Comparison of ENCODE assay signal across 20 mouse cellular contexts in the genomic region with DNA sequence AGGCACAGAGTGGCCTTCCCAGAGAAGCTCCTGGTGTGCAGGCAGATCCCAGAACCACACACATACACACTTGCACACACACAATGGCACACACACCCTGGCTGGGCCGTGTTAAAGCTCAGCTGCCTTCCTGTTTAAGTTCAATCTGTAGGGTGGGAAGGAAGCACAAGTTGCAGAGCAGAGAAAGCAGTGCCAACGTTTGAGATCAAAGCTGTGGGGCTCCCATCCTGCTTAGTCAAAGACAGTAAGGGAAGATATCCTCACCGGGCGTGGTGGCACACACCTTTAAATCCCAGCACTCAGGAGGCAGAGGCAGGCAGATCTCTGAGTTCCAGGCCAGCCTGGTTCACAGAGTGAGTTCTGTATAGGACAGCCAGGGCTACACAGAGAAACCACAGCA. TPM values are rescaled to one million over a fixed set of nuclear protein-coding genes. Genes with fewer than 3 reads are reported as not detected.
DNase-seq lines count a peak whose midpoint lies in the region; ATAC-seq and TF ChIP-seq lines count a peak whose summit lies in the region.
"Had no signal": no experiment of that assay in that cellular context is flagged by ENCODE, and none has a peak within 500 bp of the region (broad histone marks: within the 10 kb centered on the region; RNA-seq: fewer than 3 reads in every experiment).

No protein-coding gene starts in this region.

- H3K9ac ChIP-seq in liver, postnatal 0 days (replicated peaks) = no peak overlapping the region
- no peak overlapping the region for H3K9ac ChIP-seq in liver, embryonic 11.5 days (ENCODE audit: low read depth, low read length)
- no peak overlapping the region for H3K9ac ChIP-seq in ES-Bruce4 (ENCODE audit: low read depth, poor library complexity, severe bottlenecking)
- no peak overlapping the region for H3K9ac ChIP-seq in hindbrain, postnatal 0 days (replicated peaks; ENCODE audit: low read length)
- H3K9ac ChIP-seq: embryonic facial prominence, embryonic 12.5 days; forebrain, embryonic 15.5 days; heart, embryonic 12.5 days; hindbrain, embryonic 14.5 days had no signal

- no peak for TF ChIP-seq POLR2A in ES-Bruce4 (IDR thresholded peaks at IDR 0.05; ENCODE audit: insufficient read depth, low read length)

- no peak overlapping the region for H3K4me3 ChIP-seq in liver, postnatal 0 days (ENCODE audit: low read depth, low read length)
- no peak overlapping the region for H3K4me3 ChIP-seq in liver, embryonic 11.5 days (ENCODE audit: low read depth, low read length)
- H3K4me3 ChIP-seq in ES-Bruce4 (ENCODE audit: low read depth, low read length) = no peak overlapping the region
- no peak overlapping the region for H3K4me3 ChIP-seq in heart, embryonic 10.5 days
- no peak overlapping the region for H3K4me3 ChIP-seq in hindbrain, postnatal 0 days (ENCODE audit: low read length)
- H3K4me3 ChIP-seq: embryonic facial prominence, embryonic 12.5 days; forebrain, embryonic 15.5 days; heart, adult 2 months; heart, embryonic 12.5 days; hindbrain, embryonic 10.5 days had no signal

- TF ChIP-seq EP300 in liver, postnatal 0 days (IDR thresholded peaks at IDR 0.05; ENCODE audit: low read depth) = no peak
- no peak for TF ChIP-seq EP300 in ES-Bruce4 (IDR thresholded peaks at IDR 0.05; ENCODE audit: insufficient read depth, low read depth, low read length)

- 0 out of 2 replicates have a peak, but pooled peaks cover 3% of the 10 kb centered on the region for H3K4me1 ChIP-seq in liver, postnatal 0 days (ENCODE audit: insufficient read depth)
- no peaks in the 10 kb centered on the region; the same call in 1 of the 2 replicates for H3K4me1 ChIP-seq in liver, embryonic 11.5 days (replicated peaks; ENCODE audit: control insufficient read depth, insufficient read depth, low read length)
- H3K4me1 ChIP-seq in ES-Bruce4 (ENCODE audit: control insufficient read depth, insufficient read depth, low read length) = peaks cover 4% of the 10 kb centered on the region
- H3K4me1 ChIP-seq in heart, embryonic 10.5 days = peaks cover 12% of the 10 kb centered on the region
- no peaks in the 10 kb centered on the region for H3K4me1 ChIP-seq in hindbrain, postnatal 0 days (ENCODE audit: insufficient read depth, low read length)
- H3K4me1 ChIP-seq: embryonic facial prominence, embryonic 12.5 days; forebrain, embryonic 15.5 days had no signal

- no peaks in the 10 kb centered on the region for H3K27me3 ChIP-seq in liver, postnatal 0 days (ENCODE audit: insufficient read depth, low read length)
- no peaks in the 10 kb centered on the region for H3K27me3 ChIP-seq in liver, embryonic 11.5 days (replicated peaks; ENCODE audit: control insufficient read depth, insufficient read depth, low read length)
- H3K27me3 ChIP-seq in ES-Bruce4 (ENCODE audit: control insufficient read depth, insufficient read depth, low read length, poor library complexity, severe bottlenecking) = no peaks in the 10 kb centered on the region
- H3K27me3 ChIP-seq in heart, embryonic 10.5 days (ENCODE audit: insufficient read depth, poor library complexity, severe bottlenecking) = no peaks in the 10 kb centered on the region
- no peaks in the 10 kb centered on the region for H3K27me3 ChIP-seq in hindbrain, postnatal 0 days (ENCODE audit: insufficient read depth, low read length)
- H3K27me3 ChIP-seq: embryonic facial prominence, embryonic 12.5 days; forebrain, embryonic 15.5 days; heart, embryonic 12.5 days; Patski had no signal

- H3K9me3 ChIP-seq in liver, postnatal 0 days (ENCODE audit: low read length) = no peaks in the 10 kb centered on the region
- H3K9me3 ChIP-seq in liver, embryonic 11.5 days (ENCODE audit: control insufficient read depth, low read length) = no peaks in the 10 kb centered on the region
- no peaks in the 10 kb centered on the region for H3K9me3 ChIP-seq in ES-Bruce4 (replicated peaks; ENCODE audit: control insufficient read depth, insufficient read depth, low read length, poor library complexity, severe bottlenecking)
- H3K9me3 ChIP-seq in heart, embryonic 10.5 days = no peaks in the 10 kb centered on the region
- no peaks in the 10 kb centered on the region for H3K9me3 ChIP-seq in hindbrain, postnatal 0 days (ENCODE audit: low read length)
- H3K9me3 ChIP-seq: embryonic facial prominence, embryonic 12.5 days; forebrain, embryonic 15.5 days; heart, embryonic 12.5 days; hindbrain, embryonic 10.5 days had no signal

- H3K4me2 ChIP-seq in liver, postnatal 0 days (ENCODE audit: low read depth, low read length) = no peak overlapping the region
- no peak overlapping the region for H3K4me2 ChIP-seq in liver, embryonic 11.5 days
- H3K4me2 ChIP-seq in hindbrain, postnatal 0 days (ENCODE audit: low read depth, low read length) = no peak overlapping the region
- H3K4me2 ChIP-seq: embryonic facial prominence, embryonic 12.5 days; forebrain, embryonic 15.5 days; heart, embryonic 12.5 days; hindbrain, embryonic 14.5 days had no signal

- no peak for DNase-seq in liver, postnatal 0 days
- DNase-seq in liver, embryonic 11.5 days (ENCODE audit: low spot score) = no peak
- DNase-seq in heart, embryonic 10.5 days (ENCODE audit: low spot score) = no peak
- no peak for DNase-seq in hindbrain, postnatal 0 days (ENCODE audit: low spot score)
- DNase-seq: adrenal gland, adult 8-10 months; cerebellum, adult 11-12 months; cerebellum, adult 9-10 months; cerebellum, postnatal 25 days; gastrocnemius, postnatal 36 days; heart, adult 2 months; kidney, adult 11 months had no signal

- peaks cover 39% of the 10 kb centered on the region for H3K36me3 ChIP-seq in liver, postnatal 0 days (replicated peaks; ENCODE audit: insufficient read depth, low read length)
- peaks cover 5% of the 10 kb centered on the region; the same call in 1 of the 2 replicates for H3K36me3 ChIP-seq in liver, embryonic 11.5 days (ENCODE audit: control insufficient read depth, insufficient read depth, low read length)
- peaks cover 25% of the 10 kb centered on the region for H3K36me3 ChIP-seq in ES-Bruce4 (ENCODE audit: control insufficient read depth, insufficient read depth, low read length, poor library complexity, severe bottlenecking)
- H3K36me3 ChIP-seq in heart, embryonic 10.5 days = no peaks in the 10 kb centered on the region
- no peaks in the 10 kb centered on the region for H3K36me3 ChIP-seq in hindbrain, postnatal 0 days (ENCODE audit: insufficient read depth, low read length)
- H3K36me3 ChIP-seq: embryonic facial prominence, embryonic 12.5 days; forebrain, embryonic 15.5 days; hindbrain, embryonic 10.5 days had no signal

- peak overlapping the region; percentile 55; the same call in 1 of the 2 replicates for H3K27ac ChIP-seq in liver, postnatal 0 days (ENCODE audit: low read depth)
- no peak overlapping the region for H3K27ac ChIP-seq in liver, embryonic 11.5 days (ENCODE audit: low read depth, low read length)
- H3K27ac ChIP-seq in ES-Bruce4 (ENCODE audit: insufficient read depth, low read length) = peak overlapping the region; percentile 8
- H3K27ac ChIP-seq in heart, embryonic 10.5 days = no peak overlapping the region
- no peak overlapping the region for H3K27ac ChIP-seq in hindbrain, postnatal 0 days
- H3K27ac ChIP-seq: embryonic facial prominence, embryonic 12.5 days; forebrain, embryonic 15.5 days; heart, adult 2 months; hindbrain, embryonic 10.5 days; hindbrain, embryonic 14.5 days had no signal

- no peak for TF ChIP-seq CTCF in liver, postnatal 0 days (IDR thresholded peaks at IDR 0.05; ENCODE audit: low read depth)
- TF ChIP-seq CTCF in ES-Bruce4 (IDR thresholded peaks at IDR 0.05; ENCODE audit: low read depth, low read length) = no peak
- no peak for TF ChIP-seq CTCF in hindbrain, postnatal 0 days (IDR thresholded peaks at IDR 0.05; ENCODE audit: low read depth)

- no peak for ATAC-seq in liver, postnatal 0 days
- ATAC-seq in liver, embryonic 11.5 days (replicated peaks; ENCODE audit: low FRiP score) = no peak
- peak; percentile 34 for ATAC-seq in CD4-positive, CD25-positive, alpha-beta regulatory T cell, adult 4 months
- peak; percentile 31 for ATAC-seq in inflammation-experienced regulatory T-cells, adult 6 months
- no peak for ATAC-seq in hindbrain, postnatal 0 days
- ATAC-seq: forebrain, embryonic 15.5 days; Patski had no signal

- 55% methylated on average over 4 of the region's 4 CpGs for WGBS in liver, postnatal 0 days (ENCODE audit: insufficient replicate concordance)
- WGBS in liver, embryonic 11.5 days = 72% methylated on average over 4 of the region's 4 CpGs
- WGBS in heart, embryonic 10.5 days = 81% methylated on average over 4 of the region's 4 CpGs
- WGBS in hindbrain, postnatal 0 days = 80% methylated on average over 4 of the region's 4 CpGs

RNA-seq across cellular contexts. Expression of a gene that starts 28.2 kb away (rescaled TPM):
- polyA plus RNA-seq in liver, postnatal 0 days (2015; fragmentation: Nextera tagmentation; extraction: Ambion mirVana) = 10.0 and 10.8 TPM in 2 replicates
- 3.9 and 6.6 TPM in 2 replicates for polyA plus RNA-seq in liver, embryonic 11.5 days (2014; fragmentation: Nextera tagmentation; extraction: Ambion mirVana)
- 10 to 100 TPM in 1 of 2 experiments, 1 to 10 TPM in 1; 7.0 to 16.4 TPM for polyA plus RNA-seq in CD4-positive, CD25-positive, alpha-beta regulatory T cell, adult 4 months (2017; shearing (Covaris generic))
- polyA plus RNA-seq in ES-Bruce4 (2011; ENCODE audit: insufficient read depth, insufficient read length, low read depth, missing spikeins) = 3.5 and 16.7 TPM in 2 replicates
- polyA plus RNA-seq in inflammation-experienced regulatory T-cells, adult 6 months (2017; shearing (Covaris generic)) = 10 to 100 TPM in 1 of 3 experiments, 1 to 10 TPM in 2; 5.8 to 12.1 (median 7.6) TPM
- polyA plus RNA-seq in heart, embryonic 10.5 days (2016; fragmentation: Nextera tagmentation; extraction: Ambion mirVana) = 2.6 and 2.9 TPM in 2 replicates
- total RNA-seq in hindbrain, postnatal 0 days (2014; rRNA removed) = 4.8 and 9.2 TPM in 2 replicates
- polyA plus RNA-seq in hindbrain, postnatal 0 days (2015; fragmentation: Nextera tagmentation; extraction: Ambion mirVana) = 2.9 and 4.5 TPM in 2 replicates

Comparison
In these comparisons a context has a peak if more than half of its experiments do, and no peak if none do; other contexts are left out.
1. H3K27ac ChIP-seq: peak in liver, postnatal 0 days (single experiment) and ES-Bruce4 (single experiment); none in liver, embryonic 11.5 days (single experiment), heart, embryonic 10.5 days (single experiment) and hindbrain, postnatal 0 days (single experiment).
2. ATAC-seq: peak in CD4-positive, CD25-positive, alpha-beta regulatory T cell, adult 4 months (single experiment) and inflammation-experienced regulatory T-cells, adult 6 months (single experiment); none in liver, postnatal 0 days (single experiment), liver, embryonic 11.5 days (single experiment) and hindbrain, postnatal 0 days (single experiment).